Mouse (Mus musculus): ENCODE results near the gene Cd2ap. TPM values are rescaled to one million over a fixed set of nuclear protein-coding genes. Genes with fewer than 3 reads are reported as not detected.

Gene Cd2ap
- polyA plus RNA-seq (2015; fragmentation: Illumina TruSeq; extraction: RNeasy Lipid Tissue Mini Kit (QIAGEN cat#74804); ENCODE audit: low read depth, low replicate concordance): 14.0 TPM

GRCm38 (mm10) chr17:42876001-42876903, at the start of gene Cd2ap:
Gene Cd2ap (minus strand): TSS chr17:42876665.

Other genes starting within 250 kb of the Cd2ap start
- 1.2 TPM for gene Adgrf4, start 184.4 kb downstream of the Cd2ap start, polyA plus RNA-seq (2015; fragmentation: Illumina TruSeq; extraction: RNeasy Lipid Tissue Mini Kit (QIAGEN cat#74804); ENCODE audit: low read depth, low replicate concordance)
- gene Adgrf2, start 134.5 kb downstream of the Cd2ap start, polyA plus RNA-seq (2015; fragmentation: Illumina TruSeq; extraction: RNeasy Lipid Tissue Mini Kit (QIAGEN cat#74804); ENCODE audit: low read depth, low replicate concordance): 0.39 TPM
- 50.3 TPM for gene Tnfrsf21, start 139.9 kb upstream of the Cd2ap start, polyA plus RNA-seq (2015; fragmentation: Illumina TruSeq; extraction: RNeasy Lipid Tissue Mini Kit (QIAGEN cat#74804); ENCODE audit: low read depth, low replicate concordance)

Data from brain, adult 10 weeks (tissue).